Mouse (Mus musculus) E14TG2a.4 (cell line): ENCODE measurements around the gene Rhoh.

Source experiments
- H3K27me3 ChIP-seq: 2 replicates; pipeline ENCODE4 v1.6.1; 2014; ENCODE audit warnings: low read length, control low read depth; ENCODE audit not compliant: insufficient read depth
- H3K36me3 ChIP-seq: 2 replicates; pipeline ENCODE4 v1.6.1; 2014; ENCODE audit warnings: low read length, control low read depth; ENCODE audit not compliant: insufficient read depth
- H3K4me1 ChIP-seq: replicated peaks from 2 replicates; pipeline ENCODE4 v1.6.1; 2014; ENCODE audit warnings: low read depth, low read length, control low read depth
- H3K4me3 ChIP-seq: replicated peaks from 2 replicates; pipeline ENCODE4 v1.5.1; 2014; ENCODE audit warnings: mild to moderate bottlenecking, low read length
- H3K9me3 ChIP-seq: 2 replicates; pipeline ENCODE4 v1.6.1; 2014; ENCODE audit warnings: low read length, control low read depth
- CTCF ChIP-seq: conservative IDR thresholded peaks from 2 replicates; pipeline ENCODE4 v1.5.1; 2014; ENCODE audit warnings: low read length
- NANOG ChIP-seq: IDR thresholded peaks from 2 replicates; pipeline ENCODE4 v1.6.1; 2014; ENCODE audit warnings: borderline replicate concordance, low read length, mixed read lengths
- POU5F1 ChIP-seq: IDR thresholded peaks from 2 replicates; pipeline ENCODE4 v1.6.1; 2014; ENCODE audit warnings: low read length, borderline replicate concordance

Gene Rhoh

DNA sequence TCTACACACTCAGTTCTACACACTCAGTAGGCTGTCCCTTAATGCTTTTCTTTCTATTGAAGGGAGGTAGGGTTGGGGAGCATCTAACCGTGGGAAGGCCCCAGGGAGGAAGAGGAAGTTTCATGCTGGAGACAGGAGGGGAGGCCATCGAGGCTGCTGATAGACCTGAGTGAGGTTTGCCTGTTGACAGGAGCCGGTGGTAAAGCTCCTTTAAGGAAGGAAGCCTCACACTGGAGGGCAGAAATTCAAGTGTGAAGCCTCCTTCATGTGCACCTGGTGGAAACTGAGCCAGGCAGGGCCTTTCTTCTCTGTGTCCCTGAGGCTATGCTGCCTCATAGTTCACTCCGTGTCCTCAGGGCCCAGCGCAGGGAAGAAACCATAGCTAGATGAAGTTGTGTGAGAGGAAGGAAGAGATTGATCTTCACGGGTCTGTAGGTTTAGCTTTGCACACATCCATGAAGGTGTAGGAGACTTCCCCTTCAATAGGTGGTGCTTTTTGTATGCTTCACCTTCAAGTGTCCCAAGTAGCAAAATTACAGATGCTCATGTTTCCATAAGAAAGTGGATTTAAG, 34.2 kb downstream of the Rhoh start:
- no peak overlapping the region for H3K4me3 ChIP-seq
- no peak for TF ChIP-seq POU5F1
- no peak for TF ChIP-seq CTCF
- TF ChIP-seq NANOG, result no peak
- H3K27me3 ChIP-seq, result peaks cover 13% of the 10 kb centered on the region; the same call in 1 of the 2 replicates
- H3K9me3 ChIP-seq, result no peaks in the 10 kb centered on the region
- H3K4me1 ChIP-seq, result no peaks in the 10 kb centered on the region
- no peaks in the 10 kb centered on the region for H3K36me3 ChIP-seq

DNA sequence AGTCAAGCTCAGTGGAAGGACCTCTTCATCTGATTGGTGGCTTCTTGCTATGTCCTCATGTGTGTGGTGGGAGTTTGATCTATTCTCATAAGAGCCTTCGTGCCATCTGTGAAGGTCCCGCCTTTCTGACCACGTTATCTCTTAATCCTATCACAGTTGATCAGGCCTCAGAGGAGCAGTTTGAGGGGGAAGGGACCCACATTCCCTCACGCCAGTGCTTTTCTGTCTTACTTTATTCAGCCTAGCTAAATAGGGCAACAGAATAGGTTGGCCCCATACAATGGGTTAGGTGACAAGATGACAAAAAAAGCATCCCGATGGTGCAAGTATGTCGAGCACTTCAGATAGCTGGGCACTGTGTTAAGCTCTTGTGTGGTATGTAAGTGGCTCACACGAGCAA, 34.8 kb downstream of the Rhoh start:
- Histone ChIP-seq H3K36me3 (no peaks in the 10 kb centered on the region), H3K27me3 (peaks cover 13% of the 10 kb centered on the region; the same call in 1 of the 2 replicates), H3K4me3 (no peak overlapping the region), H3K4me1 (no peaks in the 10 kb centered on the region; the same call in 1 of the 2 replicates), H3K9me3 (no peaks in the 10 kb centered on the region)
- no peak for TF ChIP-seq NANOG
- no peak for TF ChIP-seq CTCF
- TF ChIP-seq POU5F1, result no peak

GRCm38 (mm10) chr5:65897731-65898130, 36.7 kb downstream of the Rhoh start:
- Histone ChIP-seq H3K36me3 (no peaks in the 10 kb centered on the region), H3K27me3 (peaks cover 6% of the 10 kb centered on the region; the same call in 1 of the 2 replicates)
- TF ChIP-seq NANOG, result no peak
- no peak for TF ChIP-seq POU5F1
- no peak for TF ChIP-seq CTCF

GRCm38 (mm10) chr5:65898683-65899082, 37.7 kb downstream of the Rhoh start:
- TF ChIP-seq POU5F1 (no peak), NANOG (no peak), CTCF (no peak)
- peaks cover 6% of the 10 kb centered on the region; the same call in 1 of the 2 replicates for H3K4me1 ChIP-seq
- no peaks in the 10 kb centered on the region for H3K36me3 ChIP-seq
- no peak overlapping the region for H3K4me3 ChIP-seq
- H3K27me3 ChIP-seq, result 0 out of 2 replicates have a peak, but pooled peaks cover 6% of the 10 kb centered on the region
- no peaks in the 10 kb centered on the region for H3K9me3 ChIP-seq

More at GRCm38 (mm10) chr5:65897731-65898130, 36.7 kb downstream of the Rhoh start:
- no peaks in the 10 kb centered on the region for H3K9me3 ChIP-seq
- no peak overlapping the region for H3K4me3 ChIP-seq
- peaks cover 6% of the 10 kb centered on the region; the same call in 1 of the 2 replicates for H3K4me1 ChIP-seq

- Histone ChIP-seq H3K27me3 (0 out of 2 replicates have a peak, but pooled peaks cover 3% of the 10 kb centered on the region), H3K9me3 (no peaks in the 10 kb centered on the region), H3K36me3 (no peaks in the 10 kb centered on the region), H3K4me3 (no peak overlapping the region), H3K4me1 (peaks cover 6% of the 10 kb centered on the region; the same call in 1 of the 2 replicates)
- no peak for TF ChIP-seq NANOG
- TF ChIP-seq POU5F1, result no peak
- TF ChIP-seq CTCF, result no peak
Measured at GRCm38 (mm10) chr5:65900113-65900512, 39.1 kb downstream of the Rhoh start.

- Histone ChIP-seq H3K27me3 (0 out of 2 replicates have a peak, but pooled peaks cover 3% of the 10 kb centered on the region), H3K36me3 (no peaks in the 10 kb centered on the region), H3K4me1 (peaks cover 6% of the 10 kb centered on the region; the same call in 1 of the 2 replicates), H3K9me3 (no peaks in the 10 kb centered on the region), H3K4me3 (no peak overlapping the region)
- TF ChIP-seq CTCF, result no peak
- no peak for TF ChIP-seq POU5F1
- TF ChIP-seq NANOG, result no peak
Measured at GRCm38 (mm10) chr5:65900862-65901265, 39.9 kb downstream of the Rhoh start.

GRCm38 (mm10) chr5:65901868-65902418, 40.9 kb downstream of the Rhoh start:
- Histone ChIP-seq H3K4me1 (peaks cover 6% of the 10 kb centered on the region; the same call in 1 of the 2 replicates), H3K36me3 (no peaks in the 10 kb centered on the region), H3K4me3 (no peak overlapping the region), H3K9me3 (no peaks in the 10 kb centered on the region), H3K27me3 (0 out of 2 replicates have a peak, but pooled peaks cover 3% of the 10 kb centered on the region)
- TF ChIP-seq POU5F1, result no peak

GRCm38 (mm10) chr5:65902811-65903210, 41.8 kb downstream of the Rhoh start:
- Histone ChIP-seq H3K27me3 (0 out of 2 replicates have a peak, but pooled peaks cover 3% of the 10 kb centered on the region), H3K4me1 (peaks cover 6% of the 10 kb centered on the region; the same call in 1 of the 2 replicates), H3K36me3 (no peaks in the 10 kb centered on the region), H3K9me3 (no peaks in the 10 kb centered on the region), H3K4me3 (no peak overlapping the region)
- no peak for TF ChIP-seq NANOG
- no peak for TF ChIP-seq CTCF
- no peak for TF ChIP-seq POU5F1
